Comparison of ENCODE assay signal across 8 mouse cellular contexts in the genomic region with DNA sequence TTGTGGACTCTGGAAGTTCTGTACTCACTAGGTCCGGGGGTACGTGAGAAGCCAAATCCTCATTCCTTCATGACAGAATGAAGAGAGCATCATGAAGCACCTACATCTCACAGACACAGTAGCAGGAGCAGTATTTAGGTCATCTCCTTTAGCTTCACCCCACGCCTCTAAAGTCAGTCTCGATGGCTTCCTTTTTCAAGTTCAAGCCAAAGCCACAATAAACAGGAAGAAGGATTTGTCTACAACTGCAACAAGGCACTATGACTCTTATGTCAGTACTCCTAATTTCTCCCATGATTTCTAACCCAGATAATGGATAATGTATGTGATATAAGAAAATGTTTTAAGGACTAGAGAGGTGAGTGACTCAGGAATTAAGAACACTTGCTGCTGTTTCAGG. TPM values are rescaled to one million over a fixed set of nuclear protein-coding genes. Genes with fewer than 3 reads are reported as not detected.
"Had no signal": no experiment of that assay in that cellular context is flagged by ENCODE, and none has a peak within 500 bp of the region (broad histone marks: within the 10 kb centered on the region; RNA-seq: fewer than 3 reads in every experiment).

No protein-coding gene starts in this region.

RNA-seq across cellular contexts. Expression of a gene that starts 0.7 kb away (rescaled TPM):
- total RNA-seq: midbrain, postnatal 0 days had no signal
- polyA plus RNA-seq: liver, embryonic 16.5 days; midbrain, embryonic 11.5 days; midbrain, embryonic 13.5 days; midbrain, embryonic 15.5 days; midbrain, postnatal 0 days; myocyte; neural tube, embryonic 11.5 days; neural tube, embryonic 13.5 days had no signal
